ENCODE assay signal across 14 mouse cellular contexts in the genomic region with DNA sequence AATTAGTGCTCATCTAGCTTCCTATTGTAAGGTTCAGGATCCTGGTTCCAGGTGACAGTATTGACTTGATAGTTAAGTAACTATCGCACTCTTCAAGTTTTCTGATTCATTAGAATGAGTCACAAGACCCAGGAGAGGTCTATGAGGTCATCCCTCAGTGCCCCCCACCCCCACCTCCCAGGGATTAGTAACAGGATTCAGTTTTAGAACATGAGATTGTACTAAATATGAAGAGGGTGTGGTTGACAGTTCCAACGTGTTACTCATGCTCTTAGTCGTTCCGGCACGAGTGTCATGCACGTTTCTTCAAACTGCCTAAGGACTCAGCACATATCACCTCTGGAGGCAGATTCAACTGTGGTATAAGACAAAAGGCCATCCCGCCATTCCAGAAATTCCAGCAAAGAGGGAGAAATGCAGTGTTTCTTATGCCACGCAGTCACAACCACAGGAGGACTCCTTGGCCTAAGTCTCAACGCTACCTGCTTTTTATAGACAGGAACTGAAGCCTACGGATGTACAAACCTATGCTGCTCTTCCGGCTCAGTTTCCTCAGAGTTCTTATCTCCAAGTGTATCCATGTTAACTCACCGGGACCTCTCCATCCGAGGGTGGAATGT. TPM values are rescaled to one million over a fixed set of nuclear protein-coding genes. Genes with fewer than 3 reads are reported as not detected.
DNase-seq lines count a peak whose midpoint lies in the region.
"Had no signal": no experiment of that assay in that cellular context is flagged by ENCODE, and none has a peak within 500 bp of the region (broad histone marks: within the 10 kb centered on the region; RNA-seq: fewer than 3 reads in every experiment).

No protein-coding gene starts in this region.

- DNase-seq in 3134 (ENCODE audit: extremely low read depth, insufficient read length, low spot score) (peak; percentile 32), 416B (ENCODE audit: low read depth) (peak; percentile 64)
- peak; percentile 25 for DNase-seq in Muller cell, postnatal 12 days (ENCODE audit: inconsistent ontology term)
- DNase-seq in brain, adult 2 months (ENCODE audit: low read depth, low spot score), result peak; percentile 12
- no peak for DNase-seq in thymus, postnatal 14 days
- DNase-seq in right cerebral cortex, postnatal 14 days, result no peak
- DNase-seq in adrenal gland, adult 2 months, result no peak
- DNase-seq: adrenal gland, postnatal 25 days; cerebellum, adult 11 months; cerebellum, adult 8-10 months; cerebellum, postnatal 14 days; gastrocnemius, postnatal 36 days; heart, adult 2 months; kidney, adult 2 months had no signal

RNA-seq across cellular contexts. Expression of gene Irak3, which starts 2.8 kb away (rescaled TPM):
- 1 to 10 TPM; 3.4 to 4.4 TPM for total RNA-seq in adrenal gland, adult 2 months (2021)
- polyA plus RNA-seq in adrenal gland, adult 2 months (2012; rRNA removed), result 1.4 and 1.6 TPM in 2 replicates

RNA-seq across cellular contexts. Expression of gene Tmbim4, which starts 3.3 kb away (rescaled TPM):
- 100 to 1,000 TPM; 146 TPM for total RNA-seq in adrenal gland, adult 2 months (2021)
- 487 and 538 TPM in 2 replicates for polyA plus RNA-seq in adrenal gland, adult 2 months (2012; rRNA removed)

RNA-seq across cellular contexts. Expression of gene Llph, which starts 22.2 kb away (rescaled TPM):
- 10 to 100 TPM; 22.6 to 32.1 TPM for total RNA-seq in adrenal gland, adult 2 months (2021)
- 1.6 and 2.8 TPM in 2 replicates for polyA plus RNA-seq in adrenal gland, adult 2 months (2012; rRNA removed)

Comparison
In these comparisons a context has a peak if more than half of its experiments do, and no peak if none do; other contexts are left out.
1. DNase-seq: peak in 3134 (single experiment), 416B (single experiment), Muller cell, postnatal 12 days (single experiment) and brain, adult 2 months (single experiment); none in thymus, postnatal 14 days (single experiment), right cerebral cortex, postnatal 14 days (single experiment) and adrenal gland, adult 2 months (single experiment).